Mouse (Mus musculus): ENCODE results near the gene Gpc4. TPM values are rescaled to one million over a fixed set of nuclear protein-coding genes. Genes with fewer than 3 reads are reported as not detected.

The Gpc4 gene
- not detected for polyA plus RNA-seq (2017; shearing (Covaris generic))

DNA sequence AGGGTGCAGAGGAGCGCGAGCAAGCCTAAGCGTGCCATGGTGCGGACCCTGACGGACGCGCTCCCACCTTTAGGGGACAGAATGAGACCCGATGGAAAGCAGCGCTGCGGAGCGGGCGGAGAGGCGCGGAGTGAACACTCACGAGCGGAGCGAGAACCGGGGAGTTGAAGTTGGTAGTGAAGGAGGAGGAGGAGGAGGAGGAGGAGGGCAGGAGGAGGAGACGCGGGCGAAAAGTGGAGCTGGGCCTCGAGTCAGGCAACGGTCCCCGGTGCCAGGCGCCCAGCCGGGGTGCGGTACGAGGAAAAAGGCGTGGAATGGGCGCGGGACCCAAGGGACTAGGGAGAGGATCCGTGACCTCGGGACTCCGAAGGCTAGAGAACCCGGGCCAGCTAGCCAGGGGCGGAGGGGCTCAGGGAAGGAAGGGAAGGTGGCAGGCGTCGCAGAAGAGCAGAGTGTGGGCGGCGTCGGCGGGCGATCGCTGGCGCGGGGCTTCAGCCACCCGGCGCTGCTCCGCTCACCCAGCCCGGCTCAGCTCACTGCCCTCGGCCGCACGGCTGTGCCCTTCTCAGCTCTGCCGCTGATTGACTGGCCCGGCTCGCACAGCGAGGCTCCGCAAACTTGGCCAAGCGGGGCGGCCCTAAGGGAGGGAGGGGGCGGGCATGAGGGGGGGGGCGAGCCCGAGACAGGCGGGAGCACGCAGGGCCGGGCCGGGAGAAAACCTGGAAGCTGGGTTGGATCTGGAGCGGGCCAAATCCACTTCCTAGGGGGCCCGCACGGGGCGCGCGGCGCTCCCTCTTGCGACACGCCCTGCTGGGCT is at the start of gene Gpc4:
Gpc4 (minus strand) TSS at position 515 of the 817 bp plus-strand sequence.
- no peak for ATAC-seq

DNA sequence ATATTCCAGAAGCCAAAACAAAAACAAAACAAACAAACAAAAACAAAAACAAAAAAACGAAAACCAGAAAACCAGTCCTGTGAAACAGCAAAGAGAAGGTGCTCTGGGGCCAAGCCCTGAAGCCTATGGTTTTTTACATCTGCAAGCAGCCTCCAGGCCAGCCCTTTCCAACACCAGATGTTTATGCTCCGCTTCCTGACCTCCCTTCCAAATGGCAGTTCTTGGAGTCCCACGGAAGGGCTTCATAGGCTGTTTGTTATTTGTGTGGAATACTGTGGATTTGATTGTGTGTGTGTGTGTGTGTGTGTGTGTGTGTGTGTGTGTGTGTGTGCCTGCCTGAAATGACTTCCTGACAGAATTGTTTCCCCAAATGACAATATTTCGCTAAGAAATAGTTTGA is 47.8 kb upstream of the Gpc4 start:
- ATAC-seq = no peak

DNA sequence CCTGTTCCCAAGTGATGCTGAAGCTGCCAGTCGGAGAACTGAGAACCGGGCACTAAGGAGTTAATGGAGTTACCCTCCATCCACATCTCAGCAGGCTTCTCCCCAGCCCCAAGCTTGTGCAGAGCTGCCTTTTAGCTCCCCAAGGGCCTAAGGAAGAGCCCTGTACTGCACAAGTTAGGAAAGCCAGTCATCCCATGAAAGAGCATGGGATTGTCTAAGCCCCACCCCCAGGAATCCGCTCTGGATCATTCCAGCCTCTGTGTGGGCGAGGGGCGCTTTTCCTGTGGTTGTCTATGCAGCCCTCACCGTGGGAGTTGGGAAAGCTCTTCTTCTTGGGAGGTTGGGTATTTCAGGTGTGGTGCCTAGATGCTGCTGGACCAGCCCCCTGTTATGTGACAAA is 34.8 kb upstream of the Gpc4 start:
- no peak for ATAC-seq

DNA sequence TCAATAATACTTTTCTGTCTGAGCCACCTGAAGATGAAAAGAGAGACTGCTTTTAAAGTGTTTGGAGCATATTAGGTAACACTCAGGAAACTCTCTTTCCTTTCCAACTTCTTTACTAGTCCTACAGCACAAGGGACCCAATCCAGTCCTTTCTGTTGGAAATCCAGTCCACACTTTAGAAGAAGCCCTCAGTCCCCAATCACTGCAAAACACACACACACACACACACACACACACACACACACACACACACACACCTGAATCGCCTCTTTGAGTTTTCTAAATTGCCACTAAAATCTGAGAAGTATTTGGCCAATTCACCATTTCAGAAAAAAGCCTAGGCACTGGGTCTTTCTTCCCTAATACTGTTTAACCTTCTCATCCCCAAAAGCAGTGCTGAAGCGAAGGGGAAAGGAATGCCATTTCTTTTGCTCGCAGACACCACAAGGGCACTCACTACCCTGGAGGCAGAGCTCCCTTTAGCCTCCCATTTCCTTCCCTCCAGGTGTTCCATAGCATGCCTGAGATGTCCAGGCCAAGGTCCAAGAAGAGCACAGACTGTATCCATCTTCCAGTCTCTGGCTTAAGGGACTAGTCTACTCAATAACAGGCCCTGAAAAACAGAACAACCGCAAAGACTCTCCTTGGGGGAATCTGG is 28.4 kb upstream of the Gpc4 start:
- no peak for ATAC-seq

DNA sequence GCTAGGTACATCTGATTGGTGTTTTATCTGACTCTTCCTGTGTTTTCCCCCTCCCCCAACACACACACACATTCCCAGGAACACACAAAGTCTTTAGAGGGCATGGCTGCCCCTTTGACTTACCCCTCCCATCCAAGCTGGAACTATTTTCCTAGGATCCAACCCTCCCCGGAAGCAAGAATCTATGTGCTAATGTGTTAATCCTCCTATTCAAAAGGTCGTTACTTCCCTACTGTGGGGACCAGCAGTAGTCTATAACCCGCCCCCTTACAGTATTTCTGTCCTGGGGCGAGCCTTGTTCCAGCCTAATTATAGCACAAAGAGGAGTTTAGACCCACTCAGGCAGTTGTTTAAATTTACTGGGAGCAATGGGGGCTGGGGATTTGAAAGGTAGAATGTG is 24.0 kb upstream of the Gpc4 start:
- ATAC-seq = no peak

DNA sequence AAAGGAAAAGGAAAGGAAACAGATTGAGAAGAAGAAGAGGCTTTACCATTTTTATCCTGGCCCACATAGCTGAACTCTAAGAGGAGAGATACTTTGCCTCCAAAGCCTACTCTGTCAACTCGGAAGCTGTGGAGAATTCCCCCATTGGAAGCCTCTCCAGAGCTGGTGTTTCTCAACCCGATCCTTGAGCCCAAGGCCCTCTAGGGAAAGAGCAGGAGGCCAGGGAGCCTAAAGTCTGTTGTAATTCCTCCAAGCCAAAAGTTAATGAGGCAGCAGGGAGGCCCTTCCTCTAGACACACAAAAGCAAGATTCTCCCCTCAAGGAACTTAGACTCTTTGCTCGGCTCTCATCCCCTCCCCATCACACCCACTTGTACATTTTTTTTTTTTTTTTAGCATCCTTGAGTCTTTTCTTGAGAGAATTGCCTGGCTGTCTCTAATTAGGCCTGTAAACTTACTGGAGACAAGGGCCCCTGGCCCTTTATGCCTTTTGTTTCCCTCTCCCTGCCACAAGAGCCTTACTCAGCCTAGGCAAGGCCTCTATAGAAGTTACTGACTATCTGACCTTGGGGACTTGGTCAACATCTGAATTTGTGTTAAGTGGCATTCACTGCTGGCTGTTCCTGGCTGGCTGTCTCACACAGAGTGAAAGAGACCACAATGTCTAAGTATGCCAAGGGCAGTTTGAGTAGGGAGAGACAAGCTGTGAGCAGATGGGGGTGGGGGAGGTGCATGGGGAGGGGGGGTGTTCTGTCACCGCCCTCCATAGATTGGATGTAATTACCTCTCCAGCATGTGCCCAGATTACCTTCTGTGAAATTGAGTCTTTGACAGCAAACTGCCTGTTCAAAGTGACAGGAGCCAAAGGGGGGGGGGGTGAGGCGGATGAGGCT is 18.7 kb upstream of the Gpc4 start:
- ATAC-seq = no peak

DNA sequence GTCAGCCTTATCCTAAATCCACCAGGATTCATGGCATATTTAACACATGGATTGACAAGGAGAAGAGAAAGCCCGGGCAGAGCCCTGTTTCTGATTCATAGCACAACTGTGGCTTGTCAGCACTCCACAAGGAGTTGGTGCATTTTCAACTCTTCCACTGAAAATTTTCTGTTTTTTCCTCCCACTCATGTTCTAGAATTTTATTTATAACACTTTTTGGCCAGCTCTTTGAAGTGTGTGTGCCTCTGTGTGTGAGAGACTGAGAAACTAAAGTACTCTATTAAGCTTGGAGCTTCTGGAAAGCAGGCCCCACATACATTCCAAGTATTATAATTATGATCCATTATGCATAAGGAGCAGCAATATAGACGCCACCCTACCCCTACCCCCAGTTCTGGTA is 16.3 kb upstream of the Gpc4 start:
- no peak for ATAC-seq

DNA sequence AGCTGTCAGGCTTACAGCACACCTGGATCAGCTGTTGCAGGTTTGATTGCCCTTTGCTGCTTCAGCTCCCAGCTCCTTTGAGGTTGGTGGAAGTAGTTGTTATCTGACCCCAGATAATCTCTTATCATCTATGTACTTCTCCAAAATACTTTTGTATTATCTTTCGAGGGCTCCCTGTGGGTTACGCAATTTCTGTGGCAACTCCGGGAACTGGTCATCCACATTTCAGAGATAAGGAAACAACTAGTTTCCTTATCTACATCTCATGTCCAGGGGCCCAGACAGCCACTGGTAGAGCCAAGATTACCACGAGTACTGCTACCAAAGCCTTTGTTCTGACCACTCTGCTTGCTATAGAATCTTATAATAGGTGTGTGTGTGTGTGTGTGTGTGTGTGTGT is 12.0 kb upstream of the Gpc4 start:
- ATAC-seq = no peak

DNA sequence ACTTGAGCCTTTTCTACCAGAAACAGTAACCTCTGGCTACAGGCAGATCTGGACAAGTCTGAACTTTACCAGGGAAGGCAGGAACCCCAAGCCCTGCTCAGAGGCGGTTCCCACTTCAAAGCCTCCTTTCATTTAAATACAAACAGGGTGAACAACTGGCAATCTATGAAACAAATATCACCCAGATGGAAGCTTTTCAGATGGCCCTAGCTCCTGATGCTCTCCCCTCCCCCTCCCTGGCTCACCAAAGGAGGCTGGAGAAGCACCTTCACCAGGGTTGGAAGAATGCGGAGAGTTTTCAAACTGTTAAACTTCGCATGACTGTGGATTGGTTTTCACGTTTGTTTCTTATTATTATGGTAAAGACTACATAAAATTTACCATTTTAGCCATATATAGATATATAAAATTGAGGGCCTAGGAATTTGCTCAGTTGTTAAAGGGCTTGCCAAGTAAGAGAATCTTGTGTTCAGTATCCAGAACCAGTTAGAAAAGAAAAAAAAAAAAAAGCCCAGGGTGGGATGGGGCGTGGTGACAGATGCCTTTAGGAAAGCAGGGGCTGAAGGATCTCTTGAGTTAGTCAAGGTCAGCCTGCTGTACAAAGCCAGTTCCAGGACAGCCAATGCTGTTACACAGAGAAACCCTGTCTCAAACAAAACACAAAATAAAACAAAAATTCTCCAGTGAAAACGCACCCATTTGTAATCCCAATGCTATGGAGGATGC is 2.6 kb upstream of the Gpc4 start:
- no peak for ATAC-seq

DNA sequence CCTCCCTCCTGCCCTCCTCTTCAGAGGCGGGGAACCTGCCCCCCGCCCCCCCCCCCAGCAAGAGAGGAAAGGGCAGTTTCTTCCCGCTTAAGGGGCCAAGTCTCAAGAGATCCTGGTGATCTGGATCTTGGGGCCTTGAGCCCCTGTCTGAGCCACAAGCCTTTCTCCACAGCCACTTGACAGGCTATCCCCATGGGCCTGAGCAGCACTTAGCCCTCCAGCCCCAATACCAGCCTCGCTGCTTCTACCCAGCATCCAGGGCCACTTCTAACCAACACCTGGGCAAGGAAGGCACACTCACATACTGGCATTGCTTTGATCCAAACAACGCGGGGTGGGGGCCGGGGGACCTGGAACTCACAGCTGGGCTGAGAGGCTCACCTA is 495 bp upstream of the Gpc4 start:
- no peak for ATAC-seq

DNA sequence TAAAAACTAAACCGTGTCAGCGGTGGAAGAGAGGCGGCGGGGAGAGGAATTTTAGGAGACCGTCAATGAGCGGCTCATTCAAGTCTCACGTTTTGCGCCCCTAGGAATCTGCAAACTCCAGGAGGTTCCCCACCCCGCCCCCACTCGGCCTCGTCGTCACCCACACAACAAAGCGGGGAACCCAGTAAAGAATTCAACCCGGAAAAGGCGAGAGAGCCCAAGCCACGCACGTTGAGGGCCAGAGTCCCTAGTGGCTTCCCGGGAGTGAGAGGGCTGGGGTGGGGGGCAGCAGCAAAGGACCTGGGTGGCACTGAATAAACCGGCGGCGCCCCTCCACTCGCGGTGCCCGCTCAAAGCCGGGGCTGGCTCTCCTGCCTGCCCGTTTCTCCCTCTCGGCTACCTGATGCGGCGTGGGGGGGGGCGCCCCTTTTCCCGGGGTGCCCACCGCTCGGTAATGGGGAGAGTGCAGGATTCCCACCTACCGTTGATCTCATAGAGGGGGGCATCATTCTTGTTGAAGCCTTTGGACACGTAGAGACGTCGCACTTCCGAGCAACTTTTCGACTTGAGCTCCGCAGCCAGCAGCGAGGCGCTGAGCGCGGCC is 816 bp downstream of the Gpc4 start:
- ATAC-seq = no peak

DNA sequence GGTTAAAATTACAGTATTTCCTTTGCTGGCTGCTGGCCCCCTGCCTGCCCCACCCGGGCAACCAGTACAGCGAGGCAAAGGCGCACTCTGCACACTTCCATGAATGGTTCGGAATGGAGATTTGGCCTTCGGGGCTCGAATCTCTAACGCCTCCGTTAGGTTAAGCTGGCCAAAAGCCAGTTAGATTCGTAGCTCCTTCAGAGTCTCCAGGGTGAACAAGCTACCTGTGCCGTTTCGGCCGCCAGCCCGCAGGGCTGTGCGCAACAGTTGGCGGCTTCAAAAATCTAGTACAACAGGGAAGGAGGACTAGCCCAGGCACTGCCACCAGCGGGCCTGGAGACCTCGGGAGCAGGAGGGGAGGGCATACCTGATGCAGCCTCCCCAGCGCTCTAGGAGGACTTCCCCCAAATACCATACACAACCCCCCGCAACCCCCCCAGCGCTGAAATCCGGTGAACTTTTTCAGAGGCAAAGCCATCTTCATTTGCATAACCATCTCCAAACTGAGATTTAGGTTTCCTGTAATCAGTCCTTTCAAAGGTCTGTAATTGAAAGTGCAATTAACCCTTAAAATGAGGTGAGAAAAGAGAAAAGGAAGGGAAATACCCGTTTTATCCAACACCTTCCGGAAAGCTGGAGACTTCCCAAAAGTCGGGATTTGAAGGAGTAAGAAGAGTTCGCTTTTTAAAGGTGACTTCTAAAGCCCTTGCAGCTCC is 1.5 kb downstream of the Gpc4 start:
- ATAC-seq = no peak

DNA sequence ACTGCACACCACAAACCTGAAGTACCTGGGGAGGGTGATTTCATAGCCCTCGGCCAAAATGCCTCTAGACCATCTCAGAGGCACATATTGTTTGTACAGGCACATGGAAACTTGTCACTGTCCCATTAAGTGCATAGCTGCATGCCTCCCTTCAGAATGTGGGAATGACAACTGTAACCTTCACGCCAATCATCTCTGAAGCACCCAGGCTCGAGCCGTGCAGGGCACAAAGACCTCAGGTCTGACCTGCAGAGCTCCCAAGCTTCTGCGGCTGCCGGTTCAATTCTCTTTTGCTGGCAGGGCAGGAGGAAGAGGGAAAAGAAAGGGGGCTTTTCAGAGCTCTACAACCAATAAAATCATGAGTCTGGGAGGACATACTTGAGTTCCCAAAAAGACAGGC is 2.3 kb downstream of the Gpc4 start:
- no peak for ATAC-seq

DNA sequence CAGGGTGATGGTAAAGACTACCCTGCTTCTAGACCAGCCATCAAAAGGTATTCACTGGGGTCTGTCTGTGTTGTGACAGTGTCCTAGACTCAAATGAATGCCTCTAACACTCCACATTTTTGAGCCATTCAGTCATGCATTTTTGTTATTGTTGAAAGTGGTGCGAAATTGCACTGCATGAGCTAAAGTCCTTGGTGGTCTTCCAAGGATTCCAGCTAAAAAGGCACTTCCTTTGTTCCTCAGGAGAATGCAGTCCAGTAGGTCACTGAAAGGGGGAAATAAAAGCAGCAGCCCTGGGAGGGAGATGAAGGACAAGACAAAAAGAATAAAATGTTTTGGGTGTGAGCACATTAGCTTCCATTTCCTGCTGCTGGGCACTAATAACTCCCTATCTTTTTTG is 2.8 kb downstream of the Gpc4 start:
- ATAC-seq = no peak

DNA sequence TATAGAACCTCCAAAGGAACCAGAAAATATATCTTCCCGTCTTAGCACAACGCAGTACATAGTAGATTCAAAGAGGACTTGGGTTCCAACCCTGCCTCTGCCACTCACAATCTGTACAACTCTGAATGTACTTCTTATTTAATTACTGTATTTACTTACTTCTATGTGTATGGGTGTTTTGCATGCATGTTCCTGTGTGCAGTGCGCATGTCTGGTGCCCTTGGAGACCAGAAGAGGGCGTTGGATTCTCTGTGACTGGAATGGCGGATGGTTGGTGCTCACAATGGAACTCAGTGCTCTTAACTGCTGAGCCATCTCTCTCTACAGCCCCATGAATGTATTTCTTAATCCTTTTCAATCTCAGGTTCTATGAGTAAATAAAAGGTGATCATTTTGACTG is 5.4 kb downstream of the Gpc4 start:
- ATAC-seq = no peak

DNA sequence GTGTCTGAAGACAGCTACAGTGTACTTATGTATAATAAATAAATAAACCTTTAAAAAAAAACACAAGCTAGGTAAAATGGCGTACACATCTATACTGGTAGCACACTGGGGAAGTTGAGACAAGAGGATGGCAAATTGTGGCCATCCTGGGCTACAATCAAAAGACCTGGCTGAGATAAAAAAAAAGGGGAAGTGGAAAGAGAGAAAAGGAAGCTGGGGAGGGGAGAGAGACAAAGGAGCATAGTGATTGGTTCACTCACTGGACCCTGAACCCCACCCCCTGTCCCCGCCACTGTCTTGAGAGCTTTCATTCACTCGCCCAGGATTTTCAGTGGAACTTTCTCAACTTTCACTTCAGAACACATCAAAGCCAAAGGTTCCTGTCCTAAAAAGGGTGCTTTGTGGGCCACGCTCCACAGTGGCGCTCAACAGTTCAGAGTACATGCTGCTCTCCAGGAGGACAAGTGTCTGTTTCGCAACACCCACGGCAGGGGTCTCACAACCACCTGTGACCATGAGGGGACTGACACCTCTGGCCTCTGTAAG is 9.6 kb downstream of the Gpc4 start:
- ATAC-seq = no peak

DNA sequence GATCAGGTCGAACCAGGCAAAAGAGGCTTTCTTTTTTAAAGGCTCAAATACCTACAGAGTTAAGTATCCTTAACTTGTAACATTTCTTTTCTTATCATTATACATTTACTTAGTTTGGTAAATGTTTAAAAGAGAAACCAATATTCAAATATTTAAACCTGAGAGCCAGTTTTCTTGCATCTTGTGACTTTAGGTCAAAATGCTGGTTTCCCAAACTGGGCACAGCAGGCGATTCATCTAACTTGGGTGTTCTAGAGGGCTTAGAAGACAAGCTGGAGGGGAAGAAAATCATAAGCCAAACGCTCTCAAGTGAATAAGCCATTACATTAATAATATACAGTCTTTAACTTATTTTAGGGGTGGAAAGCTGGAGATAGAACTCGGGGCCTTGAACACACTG is 10.2 kb downstream of the Gpc4 start:
- no peak for ATAC-seq

DNA sequence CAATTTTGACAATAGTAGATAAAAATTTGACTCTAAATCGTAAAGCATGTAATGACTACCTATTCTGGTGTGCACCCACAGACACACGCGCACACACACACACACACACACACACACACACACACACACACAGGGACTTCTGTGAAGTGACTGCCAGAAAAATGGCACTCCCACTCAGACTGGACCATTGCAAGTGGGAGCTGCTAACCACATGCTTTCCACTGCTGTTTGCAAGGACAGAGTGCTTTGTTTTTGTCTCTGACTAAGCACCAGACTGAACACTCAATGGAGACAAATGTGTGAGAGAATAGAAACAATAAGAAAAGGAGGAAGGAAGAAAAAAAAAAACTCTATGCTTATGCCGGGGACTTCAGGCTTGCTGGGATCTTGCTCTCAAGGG is 11.6 kb downstream of the Gpc4 start:
- ATAC-seq = no peak

DNA sequence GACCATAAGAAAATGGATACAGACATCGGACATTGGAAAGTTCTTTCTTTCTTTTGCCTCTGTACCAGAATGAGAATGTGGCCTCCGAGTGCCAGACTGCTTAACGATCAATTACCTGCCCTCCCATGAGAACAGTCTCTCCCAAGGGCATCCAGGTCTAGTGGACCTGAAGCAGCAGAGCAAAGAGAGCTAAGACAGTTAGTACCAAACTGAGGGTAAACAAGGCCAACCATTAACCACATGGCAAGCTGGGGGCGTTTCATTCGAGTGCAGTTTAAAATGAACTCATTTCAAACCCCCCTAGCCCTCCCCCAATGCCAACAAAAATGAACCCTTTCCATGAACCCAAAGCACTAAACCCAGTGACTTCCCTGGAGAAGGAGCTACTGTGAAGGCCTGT is 12.1 kb downstream of the Gpc4 start:
- no peak for ATAC-seq

DNA sequence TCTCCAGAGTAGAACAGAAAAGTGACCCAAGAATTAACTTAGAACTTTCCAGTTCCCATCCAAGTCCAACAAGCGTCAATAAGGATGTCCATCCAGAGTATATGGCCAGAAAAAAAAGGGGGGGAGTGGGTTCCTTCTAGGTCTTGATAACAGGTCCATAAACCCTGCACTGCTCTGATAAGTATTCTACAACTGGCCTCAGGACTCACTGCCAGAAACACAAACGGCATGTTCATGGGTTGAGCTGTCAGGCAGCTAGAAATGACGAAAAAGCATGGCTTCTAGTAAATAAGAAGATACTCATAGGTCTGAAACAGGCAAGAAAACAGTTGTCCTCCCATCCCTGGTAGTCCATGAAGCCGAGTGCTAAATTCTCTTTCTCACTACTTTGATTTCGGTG is 13.5 kb downstream of the Gpc4 start:
- no peak for ATAC-seq

DNA sequence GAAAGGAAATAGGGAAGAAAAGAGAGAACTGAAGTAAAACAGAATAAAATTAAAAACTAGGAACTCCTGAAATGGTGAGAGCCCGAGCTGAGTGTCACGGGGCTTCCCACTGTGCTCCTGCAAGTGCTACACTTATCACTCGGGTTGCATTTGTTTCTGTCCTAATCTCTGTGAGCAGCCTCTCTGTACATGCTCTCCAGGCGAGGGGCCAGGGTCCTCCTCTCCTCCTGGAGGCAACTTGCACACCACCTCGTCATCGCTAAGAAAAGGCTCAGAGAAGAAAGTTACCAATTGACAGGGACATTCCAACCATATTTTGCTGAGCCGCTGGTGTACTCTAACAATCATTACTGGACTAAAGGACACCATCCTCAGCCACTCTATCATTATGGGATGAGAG is 14.0 kb downstream of the Gpc4 start:
- ATAC-seq = no peak

Data from CD4-positive, CD25-positive, alpha-beta regulatory T cell, adult 4 months (primary cell).